In genomic region chr4:142749918-142750317, GRCm38 (mm10) we compare ENCODE assay signal across 12 mouse cellular contexts.
A peak's percentile ranks its signal among the peaks of the same experiment; 100 is the strongest.
DNase-seq lines count a peak whose midpoint lies in the region; ATAC-seq and TF ChIP-seq lines count a peak whose summit lies in the region.
"Had no signal": no experiment of that assay in that cellular context is flagged by ENCODE, and none has a peak within 500 bp of the region (broad histone marks: within the 10 kb centered on the region; RNA-seq: fewer than 3 reads in every experiment).

No protein-coding gene starts in this region.

- TF ChIP-seq POLR2A in lung, adult 2 months (IDR thresholded peaks at IDR 0.05; ENCODE audit: borderline replicate concordance, extremely low read depth, low read depth, low read length), result no peak

- H3K9me3 ChIP-seq in forebrain, embryonic 11.5 days (ENCODE audit: control insufficient read depth, low read length), result no peaks in the 10 kb centered on the region
- H3K9me3 ChIP-seq: limb, embryonic 12.5 days had no signal

- ATAC-seq in forebrain, embryonic 11.5 days (replicated peaks; ENCODE audit: low FRiP score), result peak; percentile 67; the same call in 1 of the 2 replicates

- TF ChIP-seq CTCF in lung, adult 2 months (IDR thresholded peaks at IDR 0.05; ENCODE audit: insufficient read depth, low read length), result no peak

- no peak overlapping the region for H3K9ac ChIP-seq in forebrain, embryonic 11.5 days (ENCODE audit: low read length)
- H3K9ac ChIP-seq: limb, embryonic 12.5 days had no signal

- H3K27ac ChIP-seq in forebrain, embryonic 11.5 days (ENCODE audit: low read depth, low read length), result no peak overlapping the region
- H3K27ac ChIP-seq: limb, embryonic 12.5 days; macrophage had no signal

- no peaks in the 10 kb centered on the region for H3K4me1 ChIP-seq in lung, adult 2 months (ENCODE audit: control insufficient read depth, insufficient read depth, low read length)
- H3K4me1 ChIP-seq in forebrain, embryonic 11.5 days (replicated peaks; ENCODE audit: control insufficient read depth, insufficient read depth, low read length), result peaks cover 5% of the 10 kb centered on the region; the same call in 1 of the 2 replicates

- H3K4me3 ChIP-seq in lung, adult 2 months (replicated peaks; ENCODE audit: extremely low read depth, low read depth, low read length), result no peak overlapping the region
- H3K4me3 ChIP-seq in forebrain, embryonic 11.5 days (ENCODE audit: low read depth, low read length), result no peak overlapping the region
- H3K4me3 ChIP-seq: limb, embryonic 12.5 days had no signal

- no peak overlapping the region for H3K4me2 ChIP-seq in forebrain, embryonic 11.5 days (ENCODE audit: low read depth, low read length, severe bottlenecking)
- H3K4me2 ChIP-seq: limb, embryonic 12.5 days had no signal

- H3K27me3 ChIP-seq in forebrain, embryonic 11.5 days (ENCODE audit: control insufficient read depth, insufficient read depth, low read length), result peaks cover 7% of the 10 kb centered on the region; the same call in 1 of the 2 replicates
- H3K27me3 ChIP-seq: limb, embryonic 12.5 days had no signal

- 55% methylated on average over 8 of the region's 8 CpGs for WGBS in lung, adult 2 months
- WGBS in forebrain, embryonic 11.5 days, result 13% methylated on average over 8 of the region's 8 CpGs

- DNase-seq in lung, postnatal 10 days, result peak; percentile 6
- DNase-seq in lung, adult 2 months, result no peak
- DNase-seq in forebrain, embryonic 11.5 days (ENCODE audit: low spot score), result peak; percentile 70
- DNase-seq in lung, postnatal 14 days, result peak; percentile 4
- DNase-seq in retina, postnatal 7 days (ENCODE audit: low read depth, low spot score), result peak; percentile 34
- DNase-seq in right cerebral cortex, postnatal 36 days (ENCODE audit: low spot score in 2 of 2), result no peak
- DNase-seq in adipocyte (ENCODE audit: low spot score), result no peak
- DNase-seq: gastrocnemius, postnatal 14 days; heart, postnatal 14 days; spleen, adult 18-20 months had no signal

- H3K36me3 ChIP-seq in forebrain, embryonic 11.5 days (ENCODE audit: control insufficient read depth, insufficient read depth, low read length), result no peaks in the 10 kb centered on the region
- H3K36me3 ChIP-seq: limb, embryonic 12.5 days had no signal

Comparison
In these comparisons a context has a peak if more than half of its experiments do, and no peak if none do; other contexts are left out.
1. DNase-seq: peak in lung, postnatal 10 days (single experiment), forebrain, embryonic 11.5 days (single experiment), lung, postnatal 14 days (single experiment) and retina, postnatal 7 days (single experiment); none in lung, adult 2 months (single experiment), right cerebral cortex, postnatal 36 days (0 of 2) and adipocyte (single experiment).